Mouse (Mus musculus): Measurements from ENCODE around the gene Tmem37.

Gene Tmem37

DNA sequence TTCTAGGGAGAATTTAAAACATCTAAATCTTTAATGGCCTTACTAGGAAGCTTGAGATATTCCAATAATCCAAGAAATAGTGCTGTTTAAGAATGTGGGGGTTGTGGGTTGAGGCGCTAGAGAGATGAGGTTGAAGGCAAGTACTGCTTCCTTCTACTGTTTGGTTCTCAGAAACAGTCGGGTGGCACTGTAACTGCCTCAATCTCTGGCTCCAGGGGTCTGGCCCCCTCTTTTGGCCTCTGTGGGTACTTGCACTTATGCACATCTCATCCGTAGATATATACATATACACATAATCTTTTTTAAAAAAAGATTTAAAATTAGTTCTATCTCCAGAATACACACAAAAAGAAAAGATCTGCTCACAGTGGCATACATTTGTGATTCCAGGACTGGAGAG is 55.0 kb downstream of the Tmem37 start:
- no peak for DNase-seq (ENCODE audit: low read depth, low spot score)

Measured in retina, postnatal 7 days (tissue).